Mouse (Mus musculus) CD4-positive, CD25-positive, alpha-beta regulatory T cell, adult 2 months (primary cell): ENCODE measurements around the gene Ptpn12.

Source experiments
- DNase-seq: peaks from one replicate; pipeline ENCODE4 v3.0.0-alpha.2; 2012; ENCODE audit warnings: low read depth, low spot score

Ptpn12 gene

DNA sequence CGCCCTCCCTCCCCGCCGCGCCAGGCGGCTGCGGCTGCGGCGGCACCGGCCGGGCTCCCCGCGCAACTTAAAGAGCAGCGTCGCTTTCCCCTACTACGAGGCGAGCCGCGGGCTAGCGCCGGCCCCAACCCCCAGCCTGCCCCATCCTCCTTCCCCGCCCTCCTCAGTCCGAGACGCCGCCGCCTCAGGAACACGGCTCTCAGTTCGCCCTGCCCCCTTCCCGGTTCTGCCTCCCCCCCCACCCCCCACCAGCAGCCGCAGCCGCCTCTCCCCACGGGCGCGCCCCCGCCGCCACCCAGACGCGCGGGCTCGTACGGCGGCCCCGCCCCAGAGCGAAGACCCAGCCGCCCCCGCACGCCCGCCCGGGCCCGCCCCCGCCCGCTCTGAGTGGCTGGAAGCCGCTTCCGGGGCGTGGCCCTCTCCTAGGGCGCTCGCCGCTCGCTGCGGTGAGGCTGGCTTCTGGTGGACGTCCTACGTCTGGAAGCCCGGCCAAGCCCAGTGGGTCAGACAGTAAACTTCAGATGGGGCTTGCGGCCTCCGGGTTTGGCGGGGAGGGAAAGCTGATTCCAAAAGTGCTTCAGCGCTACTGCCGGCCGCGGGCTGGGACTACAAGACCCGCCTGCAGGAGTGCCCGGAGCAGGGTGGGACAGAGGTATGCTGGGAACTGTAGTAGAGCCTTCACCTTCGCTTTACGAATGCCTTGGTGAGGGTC, at the start of gene Ptpn12:
Gene Ptpn12 (minus strand): TSS at position 92 of the 712 bp plus-strand sequence.
- DNase-seq: peak; percentile 96

GRCm38 (mm10) chr5:21091179-21091578, 35.5 kb upstream of the Ptpn12 start:
- peak; percentile 3 for DNase-seq

DNA sequence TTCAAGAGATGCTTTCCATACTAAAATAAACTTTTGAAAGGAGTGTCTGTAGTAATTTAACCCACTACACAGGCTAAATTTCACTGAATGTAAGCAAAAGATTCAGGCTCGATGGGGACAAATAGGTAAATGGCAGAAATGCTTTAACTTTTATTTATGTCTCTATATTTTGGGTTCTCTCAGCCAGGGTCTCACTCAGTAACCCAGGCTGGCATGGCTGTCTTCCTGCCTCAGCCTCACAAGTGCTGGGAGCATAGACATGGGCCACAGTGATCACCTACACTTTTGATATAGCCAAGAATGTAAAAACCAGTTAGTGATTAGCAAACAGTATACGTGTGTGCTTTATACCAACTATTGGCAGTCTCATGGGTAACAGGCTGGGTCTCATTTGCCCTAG, 1.5 kb upstream of the Ptpn12 start:
- no peak for DNase-seq

- no peak for DNase-seq
Observed at GRCm38 (mm10) chr5:21056595-21056994, 884 bp upstream of the Ptpn12 start.

DNA sequence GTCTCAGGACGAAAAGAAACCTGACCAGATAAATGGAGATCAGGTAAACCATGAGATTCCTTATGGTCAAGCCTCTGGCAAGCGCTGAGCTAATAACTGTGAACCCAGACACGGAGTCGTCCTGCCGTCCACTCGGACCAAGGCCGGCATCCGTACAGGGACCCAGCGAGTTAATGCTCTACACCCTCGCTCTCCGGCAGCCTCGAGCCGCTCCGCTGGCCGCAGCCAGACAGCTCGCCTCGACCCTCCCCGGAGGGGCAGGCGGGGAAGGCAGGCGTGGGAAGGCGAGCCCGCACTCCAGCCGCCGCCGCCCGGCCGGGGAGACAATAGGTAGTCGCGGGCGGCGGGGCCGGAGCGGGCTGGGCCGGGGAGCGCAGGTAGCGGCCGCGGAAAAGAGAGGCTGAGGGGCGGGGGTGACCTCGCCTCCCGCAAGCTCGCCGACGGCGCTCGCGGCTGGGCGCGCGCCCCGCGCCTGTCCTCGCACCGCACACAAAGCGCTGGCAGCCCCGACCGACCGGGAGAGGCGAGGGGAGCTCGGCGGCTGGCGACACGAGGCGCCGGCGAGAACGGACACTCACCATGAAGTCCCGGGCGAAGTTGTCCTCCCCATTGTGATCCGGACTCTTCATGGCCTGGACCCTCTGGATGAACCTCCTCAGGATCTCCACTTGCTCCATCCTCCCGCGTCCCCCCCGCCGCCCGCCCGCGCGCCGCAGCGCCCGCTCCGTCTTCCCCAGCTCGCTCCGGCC, 466 bp downstream of the Ptpn12 start:
- no peak for DNase-seq

DNA sequence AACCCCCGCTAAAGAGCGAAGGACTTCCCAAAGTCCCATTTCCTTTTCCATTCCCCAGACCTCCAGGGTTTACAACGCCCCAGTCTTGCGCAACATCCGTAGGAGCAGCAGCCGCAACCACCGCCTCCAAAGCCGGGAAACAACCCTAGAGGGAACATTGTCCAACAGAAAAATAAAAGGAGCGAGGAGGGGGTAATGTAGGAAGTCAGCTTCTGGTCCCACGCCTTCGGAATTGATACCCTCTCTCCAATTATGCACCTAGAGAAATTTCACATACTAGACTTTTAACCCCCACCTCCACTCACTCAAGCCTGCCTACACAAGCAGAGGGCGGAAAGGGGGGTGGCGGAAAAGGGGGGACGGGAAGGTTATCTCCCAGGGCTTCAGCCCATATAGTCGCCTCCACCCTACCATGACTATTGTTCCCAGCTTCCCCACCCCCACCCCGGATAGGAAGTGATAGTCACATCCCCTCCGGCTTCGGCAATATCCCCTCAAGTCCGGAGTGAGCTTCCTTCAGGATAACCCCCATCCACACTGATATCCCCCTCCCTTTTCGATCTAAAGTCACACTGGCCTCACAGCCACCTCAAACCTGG, 1.1 kb downstream of the Ptpn12 start:
- DNase-seq: peak; percentile 49

DNA sequence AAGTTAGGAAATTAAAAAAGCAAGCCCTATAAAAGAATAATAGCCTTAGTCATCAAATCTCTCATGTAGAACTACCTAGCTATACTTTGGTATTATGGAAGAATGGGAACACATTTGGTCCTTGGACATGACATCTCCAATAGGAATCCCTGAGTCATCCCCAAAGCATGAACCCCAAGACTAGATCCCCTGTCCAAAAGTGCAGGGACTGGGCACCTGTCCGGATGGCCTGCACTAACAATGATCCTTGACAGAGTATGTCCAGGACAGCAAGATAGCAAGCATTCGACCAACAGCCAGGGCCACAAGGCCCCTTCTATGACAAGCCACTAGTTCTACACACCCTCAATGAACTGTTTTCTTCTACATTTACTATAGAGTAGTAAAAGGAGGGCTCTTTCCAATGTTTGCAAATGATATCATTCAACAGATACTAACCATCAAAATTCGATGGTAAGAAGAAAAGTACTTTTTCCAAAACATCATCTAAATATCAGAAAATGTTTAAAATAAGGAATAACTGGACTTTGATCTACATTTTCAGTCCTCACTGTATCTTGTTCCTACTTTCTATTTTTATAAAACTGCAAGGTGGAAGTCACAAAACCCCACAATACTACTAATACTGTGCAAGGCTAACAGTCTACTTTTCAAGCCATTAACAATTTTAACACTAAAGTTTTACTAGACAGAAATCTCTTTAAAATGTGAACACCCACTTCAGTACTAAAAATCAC, 2.0 kb downstream of the Ptpn12 start:
- no peak for DNase-seq

DNA sequence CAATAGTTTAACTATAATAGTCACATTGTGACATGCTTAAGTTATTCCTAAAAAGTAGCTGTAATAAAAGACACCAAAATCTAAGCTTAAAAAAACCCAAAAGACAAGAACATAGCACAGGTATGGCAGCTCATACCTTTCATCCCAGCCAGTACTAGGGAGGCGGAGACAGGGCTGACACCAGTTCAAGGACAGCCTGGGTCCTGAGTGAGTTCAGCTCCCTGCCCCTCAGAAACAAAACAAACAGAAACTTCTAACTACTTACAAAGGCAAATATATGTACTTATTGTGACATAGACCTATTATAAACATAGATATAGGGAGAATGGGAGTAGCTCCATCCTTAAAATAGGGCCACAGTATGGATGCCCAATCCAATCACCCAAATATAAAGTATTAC, 3.2 kb downstream of the Ptpn12 start:
- no peak for DNase-seq

GRCm38 (mm10) chr5:21050770-21051122, 5.0 kb downstream of the Ptpn12 start:
- DNase-seq: no peak

GRCm38 (mm10) chr5:21050061-21050769, 5.5 kb downstream of the Ptpn12 start:
- DNase-seq: no peak

DNA sequence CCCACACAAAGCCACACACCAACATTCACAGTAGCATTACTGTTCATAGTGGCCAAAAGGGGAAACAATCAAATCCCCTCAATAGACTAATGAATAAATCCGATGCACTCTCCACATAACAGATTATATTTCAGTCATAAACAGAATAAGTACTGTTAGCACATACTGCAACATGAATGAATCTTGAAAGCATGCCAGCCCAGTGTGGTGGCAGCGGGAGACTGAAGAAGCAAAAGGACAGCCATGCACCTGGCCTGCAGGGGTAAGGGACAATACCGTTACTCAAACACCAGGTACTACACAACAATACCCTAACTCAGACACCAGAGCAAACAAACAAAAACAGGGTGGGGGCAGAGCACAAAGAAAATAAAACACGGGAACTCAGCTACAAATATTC, 6.7 kb downstream of the Ptpn12 start:
- no peak for DNase-seq

- DNase-seq: no peak
Observed at GRCm38 (mm10) chr5:21047114-21047513, 8.6 kb downstream of the Ptpn12 start.

GRCm38 (mm10) chr5:21046150-21047048, 9.3 kb downstream of the Ptpn12 start:
- DNase-seq: peak; percentile 21

- DNase-seq: no peak
Observed at GRCm38 (mm10) chr5:21045462-21045861, 10.2 kb downstream of the Ptpn12 start.

DNA sequence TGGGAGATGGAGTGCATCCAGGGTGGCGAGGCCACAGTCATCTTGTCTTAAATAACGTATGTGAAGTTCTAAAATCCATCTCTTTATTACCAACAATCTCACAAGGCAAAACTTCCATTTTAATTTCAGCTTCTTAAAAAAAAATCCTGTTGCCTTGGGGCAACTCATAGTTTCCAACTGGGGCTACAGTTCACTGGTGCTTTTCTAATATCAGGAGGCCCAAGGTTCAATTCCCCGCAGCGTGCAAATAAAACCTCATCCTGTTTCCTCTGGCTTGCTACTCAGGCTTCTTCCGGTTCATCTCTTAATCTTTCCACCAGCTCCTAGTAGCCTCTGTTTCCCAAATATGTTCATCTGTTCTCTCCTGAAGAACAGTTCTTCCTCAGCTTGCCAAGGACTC, 17.6 kb downstream of the Ptpn12 start:
- no peak for DNase-seq

GRCm38 (mm10) chr5:21035689-21036480, 19.8 kb downstream of the Ptpn12 start:
- DNase-seq: no peak

DNA sequence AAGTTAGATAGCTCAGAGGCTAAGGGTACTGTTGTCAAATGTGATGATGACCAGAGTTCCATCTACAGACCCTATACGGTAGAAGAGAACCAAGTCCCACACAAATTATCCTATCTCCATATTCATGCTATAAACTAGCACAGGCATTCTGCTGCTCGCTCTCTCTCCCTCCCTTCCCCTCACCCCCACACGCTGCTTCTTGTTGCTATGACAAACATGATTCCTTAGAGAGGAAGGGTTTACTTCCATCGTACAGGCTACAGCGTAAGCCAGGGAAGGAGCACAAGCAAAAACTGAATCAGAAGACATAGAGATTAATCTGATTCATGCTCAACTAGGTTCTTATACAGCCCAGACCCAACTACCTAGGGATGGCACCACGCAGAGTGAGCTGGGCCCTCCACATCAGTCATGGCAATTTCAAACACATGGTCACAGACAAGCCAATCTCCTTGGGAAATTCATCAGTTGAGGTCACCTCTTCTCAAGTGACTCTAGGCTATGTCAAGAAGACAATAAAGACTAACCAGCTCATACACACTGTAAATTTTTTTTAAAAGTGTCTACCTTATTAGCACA, 21.2 kb downstream of the Ptpn12 start:
- no peak for DNase-seq

DNA sequence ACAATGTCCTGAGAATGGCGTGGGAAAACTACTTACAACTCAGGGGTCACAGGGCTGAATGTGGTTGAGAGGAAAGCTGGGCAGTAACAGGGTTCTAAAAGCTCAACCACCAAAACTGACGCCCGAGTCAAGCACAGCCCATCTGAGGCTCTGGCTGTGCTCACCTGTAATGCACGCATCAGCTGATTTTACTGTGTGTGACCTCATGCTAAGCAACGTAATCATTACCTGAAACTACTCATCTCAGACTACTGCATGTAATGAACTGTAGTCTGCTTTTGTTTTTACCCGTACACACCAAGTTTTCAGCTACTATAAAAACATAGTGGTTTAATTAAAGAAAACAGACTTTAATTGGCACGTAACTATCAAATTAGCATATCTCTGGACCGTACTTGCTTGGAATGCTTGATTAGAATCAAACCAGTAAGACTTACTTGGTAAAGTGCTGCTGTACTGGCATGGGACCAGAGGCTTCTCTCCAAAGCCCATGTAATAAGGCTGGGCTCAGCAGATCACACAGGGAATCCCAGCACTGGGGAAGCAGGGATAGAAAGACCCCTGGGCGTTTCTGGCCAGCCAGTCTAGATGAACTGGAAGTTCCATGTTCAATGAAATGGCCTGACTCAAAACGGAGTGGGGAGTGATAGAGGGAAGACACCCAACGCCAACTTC, 22.2 kb downstream of the Ptpn12 start:
- DNase-seq: no peak

GRCm38 (mm10) chr5:21032626-21033025, 23.1 kb downstream of the Ptpn12 start:
- no peak for DNase-seq
